Mouse (Mus musculus) forebrain, embryonic 14.5 days (tissue): ENCODE measurements around the gene Galm. TPM values are rescaled to one million over a fixed set of nuclear protein-coding genes. Genes with fewer than 3 reads are reported as not detected.

Experiments
- ATAC-seq: fragments of 200-750 bp; cut with Nextera tagmentation; 2 replicates; pipeline ENCODE4 v1.8.0; 2017; ENCODE audit warnings: mild to moderate bottlenecking, moderate library complexity
- DNase-seq: peaks from one replicate; pipeline ENCODE4 v3.0.0-alpha.2; 2015; ENCODE audit warnings: low spot score
- H3K27ac ChIP-seq: fragments of 300-500 bp; sonication (generic); 2 replicates; pipeline ENCODE4 v1.5.1; 2014; ENCODE audit warnings: low read depth, mild to moderate bottlenecking, control low read depth, low read length, moderate library complexity
- H3K27me3 ChIP-seq: fragments of 300-500 bp; sonication (generic); replicated peaks from 2 replicates; pipeline ENCODE4 v1.6.1; 2014; ENCODE audit warnings: low read length, control low read depth, mixed read lengths; ENCODE audit not compliant: control insufficient read depth, insufficient read depth
- H3K36me3 ChIP-seq: fragments of 300-500 bp; sonication (generic); 2 replicates; pipeline ENCODE4 v1.6.1; 2014; ENCODE audit warnings: low read length, control low read depth; ENCODE audit not compliant: control insufficient read depth, insufficient read depth
- H3K4me1 ChIP-seq: fragments of 300-500 bp; sonication (generic); 2 replicates; pipeline ENCODE4 v1.6.1; 2014; ENCODE audit warnings: antibody characterized with exemption, low read length, control low read depth; ENCODE audit not compliant: control insufficient read depth, insufficient read depth
- H3K4me2 ChIP-seq: fragments of 300-500 bp; sonication (generic); 2 replicates; pipeline ENCODE4 v1.6.1; 2014; ENCODE audit warnings: mild to moderate bottlenecking, control low read depth, low read length
- H3K4me3 ChIP-seq: fragments of 300-500 bp; sonication (generic); 2 replicates; pipeline ENCODE4 v1.5.1; 2014; ENCODE audit warnings: low read depth, low read length, control low read depth
- H3K9ac ChIP-seq: fragments of 300-500 bp; sonication (generic); 2 replicates; pipeline ENCODE4 v1.6.1; 2014; ENCODE audit warnings: mild to moderate bottlenecking, low read length, control low read depth, moderate library complexity
- H3K9me3 ChIP-seq: fragments of 300-500 bp; sonication (generic); replicated peaks from 2 replicates; pipeline ENCODE4 v1.6.1; 2016; ENCODE audit warnings: low read length, control low read depth, mixed read lengths; ENCODE audit not compliant: control insufficient read depth
- WGBS: fragments of 180-500 bp; shearing (Covaris S2); extraction: QIAGEN DNeasy Blood & Tissue Kit; methylation state at CpG from one replicate; pipeline ENCODE4 v1.1.7; 2014; 5-methylcytosine and 5-hydroxymethylcytosine counted together
- polyA plus RNA-seq: library from polyadenylated mRNA; unstranded; fragments of >200 nt; fragmentation: Nextera tagmentation; extraction: Ambion mirVana; gene quantifications from 2 replicates; pipeline ENCODE4 v1.2.1, GENCODE M21; 2014

Gene Galm
- polyA plus RNA-seq, 1 experiment from 2014 or later: 3.5 TPM

GRCm38 (mm10) chr17:80152767-80153630 lies 25.7 kb downstream of the Galm start:
- Histone ChIP-seq H3K4me2 (no peak overlapping the region), H3K4me1 (peaks cover 4% of the 10 kb centered on the region; the same call in 1 of the 2 replicates), H3K4me3 (no peak overlapping the region), H3K27ac (no peak overlapping the region), H3K27me3 (no peaks in the 10 kb centered on the region), H3K9me3 (no peaks in the 10 kb centered on the region), H3K36me3 (no peaks in the 10 kb centered on the region), H3K9ac (no peak overlapping the region)
- no peak for DNase-seq
- WGBS: 77% methylated on average over 12 of the region's 12 CpGs
- no peak for ATAC-seq

- no peak overlapping the region for H3K4me2 ChIP-seq
- H3K4me1 ChIP-seq: no peaks in the 10 kb centered on the region
- no peaks in the 10 kb centered on the region for H3K9me3 ChIP-seq
- DNase-seq (no peak), ATAC-seq (no peak)
- H3K27ac ChIP-seq: no peak overlapping the region
- WGBS: 55% methylated on average over 2 of the region's 2 CpGs
- no peak overlapping the region for H3K9ac ChIP-seq
- H3K4me3 ChIP-seq: no peak overlapping the region
- no peaks in the 10 kb centered on the region for H3K36me3 ChIP-seq
- no peaks in the 10 kb centered on the region for H3K27me3 ChIP-seq
Observed at GRCm38 (mm10) chr17:80153631-80154030, 26.4 kb downstream of the Galm start.

- Histone ChIP-seq H3K9me3 (no peaks in the 10 kb centered on the region), H3K4me2 (no peak overlapping the region), H3K36me3 (no peaks in the 10 kb centered on the region), H3K27me3 (no peaks in the 10 kb centered on the region), H3K9ac (no peak overlapping the region), H3K27ac (no peak overlapping the region), H3K4me3 (no peak overlapping the region), H3K4me1 (no peaks in the 10 kb centered on the region)
- no peak for ATAC-seq
- no peak for DNase-seq
- 89% methylated on average over 8 of the region's 8 CpGs for WGBS
Observed at GRCm38 (mm10) chr17:80156905-80157304, 29.6 kb downstream of the Galm start.

GRCm38 (mm10) chr17:80157489-80157888 lies 30.2 kb downstream of the Galm start:
- DNase-seq: no peak
- 94% methylated on average over 6 of the region's 6 CpGs for WGBS
- ATAC-seq: no peak
- Histone ChIP-seq H3K27me3 (no peaks in the 10 kb centered on the region), H3K36me3 (no peaks in the 10 kb centered on the region), H3K9me3 (no peaks in the 10 kb centered on the region), H3K4me1 (no peaks in the 10 kb centered on the region), H3K4me2 (no peak overlapping the region), H3K27ac (no peak overlapping the region), H3K9ac (no peak overlapping the region), H3K4me3 (no peak overlapping the region)

- peak; percentile 70 for DNase-seq
- H3K36me3 ChIP-seq: no peaks in the 10 kb centered on the region
- no peaks in the 10 kb centered on the region for H3K4me1 ChIP-seq
- no peak overlapping the region for H3K27ac ChIP-seq
- no peak overlapping the region for H3K9ac ChIP-seq
- no peak overlapping the region for H3K4me3 ChIP-seq
- ATAC-seq: no peak; the same call in 1 of the 2 replicates
- H3K4me2 ChIP-seq: no peak overlapping the region
- no peaks in the 10 kb centered on the region for H3K27me3 ChIP-seq
- H3K9me3 ChIP-seq: no peaks in the 10 kb centered on the region
- 38% methylated on average over 5 of the region's 5 CpGs for WGBS
Observed at GRCm38 (mm10) chr17:80160454-80160853, 33.2 kb downstream of the Galm start.

- no peak overlapping the region for H3K4me2 ChIP-seq
- no peaks in the 10 kb centered on the region for H3K36me3 ChIP-seq
- H3K9ac ChIP-seq: no peak overlapping the region
- WGBS: 88% methylated on average over 8 of the region's 8 CpGs
- H3K4me3 ChIP-seq: no peak overlapping the region
- no peaks in the 10 kb centered on the region for H3K27me3 ChIP-seq
- ATAC-seq (no peak), DNase-seq (peak; percentile 17)
- peaks cover 15% of the 10 kb centered on the region for H3K4me1 ChIP-seq
- H3K27ac ChIP-seq: no peak overlapping the region
- no peaks in the 10 kb centered on the region for H3K9me3 ChIP-seq
Observed at GRCm38 (mm10) chr17:80163991-80164390, 36.7 kb downstream of the Galm start.

- peaks cover 17% of the 10 kb centered on the region for H3K4me1 ChIP-seq
- H3K27ac ChIP-seq: peak overlapping the region; percentile 52; the same call in 1 of the 2 replicates
- H3K4me3 ChIP-seq: no peak overlapping the region
- DNase-seq (peak; percentile 81), ATAC-seq (peak; percentile 50; the same call in 1 of the 2 replicates)
- no peak overlapping the region for H3K9ac ChIP-seq
- H3K4me2 ChIP-seq: no peak overlapping the region
- WGBS: 66% methylated on average over 6 of the region's 6 CpGs
- H3K36me3 ChIP-seq: no peaks in the 10 kb centered on the region
- H3K27me3 ChIP-seq: no peaks in the 10 kb centered on the region
- no peaks in the 10 kb centered on the region for H3K9me3 ChIP-seq
Observed at GRCm38 (mm10) chr17:80165741-80166140, 38.5 kb downstream of the Galm start.

GRCm38 (mm10) chr17:80166346-80166745 lies 39.1 kb downstream of the Galm start:
- ATAC-seq (no peak), DNase-seq (peak; percentile 33)
- peaks cover 17% of the 10 kb centered on the region for H3K4me1 ChIP-seq
- peak overlapping the region; percentile 39; the same call in 1 of the 2 replicates for H3K27ac ChIP-seq
- H3K9me3 ChIP-seq: no peaks in the 10 kb centered on the region
- H3K27me3 ChIP-seq: no peaks in the 10 kb centered on the region
- no peak overlapping the region for H3K4me3 ChIP-seq
- 82% methylated on average over 6 of the region's 6 CpGs for WGBS
- H3K9ac ChIP-seq: no peak overlapping the region
- H3K36me3 ChIP-seq: no peaks in the 10 kb centered on the region
- H3K4me2 ChIP-seq: no peak overlapping the region

GRCm38 (mm10) chr17:80167436-80167835 lies 40.2 kb downstream of the Galm start:
- no peak for ATAC-seq
- 69% methylated on average over 4 of the region's 4 CpGs for WGBS
- H3K4me3 ChIP-seq: no peak overlapping the region

More at GRCm38 (mm10) chr17:80167436-80167835, 40.2 kb downstream of the Galm start:
- Histone ChIP-seq H3K9ac (no peak overlapping the region), H3K36me3 (no peaks in the 10 kb centered on the region), H3K27ac (0 out of 2 replicates have a peak overlapping the region, but pooled peaks have one; percentile 83), H3K9me3 (no peaks in the 10 kb centered on the region), H3K4me2 (no peak overlapping the region), H3K27me3 (no peaks in the 10 kb centered on the region), H3K4me1 (peaks cover 17% of the 10 kb centered on the region)
- no peak for DNase-seq
